Mouse (Mus musculus) cerebellum, adult 2 months (tissue): Measurements from ENCODE around the gene C330021F23Rik.

Experiments
- CTCF ChIP-seq: fragments of 200-500 bp; IDR thresholded peaks from 2 replicates; pipeline ENCODE4 v1.5.1; 2011; ENCODE audit warnings: low read depth, mild to moderate bottlenecking, control low read depth, low read length, moderate library complexity, borderline replicate concordance; ENCODE audit not compliant: insufficient read depth
- POLR2A ChIP-seq: fragments of 200-500 bp; IDR thresholded peaks from 2 replicates; pipeline ENCODE4 v1.6.1; 2011; ENCODE audit warnings: low read length, control low read depth, borderline replicate concordance; ENCODE audit not compliant: insufficient read depth

GRCm38 (mm10) chr8:3539146-3539545 lies 28.6 kb upstream of the C330021F23Rik start:
- TF ChIP-seq CTCF (no peak), POLR2A (no peak)
